Mouse (Mus musculus) left cerebral cortex, postnatal 14 days (tissue): ENCODE measurements around the gene 1700067K01Rik. TPM values are rescaled to one million over a fixed set of nuclear protein-coding genes. Genes with fewer than 3 reads are reported as not detected.
"Not testable (repeated sequence)": the region's sequence is repeated elsewhere in the genome, so short reads cannot be mapped to it uniquely, and the experiment has no call there.

Experiments used
- DNase-seq, 2 experiments: peaks; one replicate each; pipeline ENCODE4 v3.0.0; 2021 to 2022; ENCODE audit warnings: low spot score in 2 of 2, mixed read lengths in 1 of 2
- intact Hi-C: fragments of 180-260 bp; cut with DNase I; formaldehyde crosslinking; loops from one replicate; pipeline ENCODE4 v1.15.1; 2025
- total RNA-seq, 2 experiments: library from RNA; stranded (reverse); gene quantifications; 2 replicates each; pipeline ENCODE4 v1.2.3; 2021

The 1700067K01Rik gene
- total RNA-seq, 2 experiments from 2014 or later: 0.40 to 0.57 TPM

DNA sequence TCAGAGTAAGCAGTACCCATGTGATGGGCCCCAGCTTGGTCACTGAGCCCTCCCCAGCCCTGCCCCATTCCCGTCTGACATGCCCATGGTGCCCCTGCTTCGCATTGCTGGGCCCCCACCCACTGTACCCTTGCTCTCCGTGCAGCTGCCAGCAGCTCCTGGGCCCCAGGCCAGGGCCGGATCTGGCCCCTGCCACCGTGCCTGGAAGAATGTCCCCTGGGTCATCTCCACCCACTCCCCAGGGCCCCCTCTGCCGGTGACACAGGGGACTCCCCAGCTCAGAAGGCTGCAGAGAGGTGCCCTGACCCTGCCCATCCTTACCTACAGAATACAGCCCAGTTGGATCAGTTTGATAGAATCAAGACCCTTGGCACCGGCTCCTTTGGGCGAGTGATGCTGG lies 20.5 kb upstream of the 1700067K01Rik start:
- intact Hi-C loops: loop anchor here (1.0 kb wide), 1 partner anchor 28 kb away; no protein-coding TSS in a partner anchor

GRCm38 (mm10) chr8:83981533-83981932 lies 19.8 kb upstream of the 1700067K01Rik start:
- intact Hi-C loops: no loop called here
- no peak for DNase-seq

More for the DNA sequence above, 20.5 kb upstream of the 1700067K01Rik start:
- DNase-seq: no peak

DNA sequence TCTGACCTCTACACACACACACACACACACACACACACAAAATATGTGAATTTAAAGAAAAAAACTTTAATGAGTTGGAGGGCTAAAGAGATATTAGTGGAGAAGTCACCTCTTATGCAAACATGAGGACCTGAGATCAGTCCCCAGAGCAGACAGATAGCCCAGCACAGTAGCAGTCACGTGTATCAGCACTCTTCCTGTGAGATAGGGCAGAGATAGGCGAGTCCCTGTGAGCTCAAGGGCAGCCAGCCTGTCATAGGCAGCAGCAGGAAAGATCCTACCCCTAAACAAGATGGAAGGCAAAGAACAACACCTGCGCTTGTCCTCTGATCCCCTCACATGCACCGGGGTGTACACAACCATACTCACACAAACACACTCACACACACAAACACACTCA lies 18.9 kb upstream of the 1700067K01Rik start:
- no peak for DNase-seq
- intact Hi-C loops: no loop called here

DNA sequence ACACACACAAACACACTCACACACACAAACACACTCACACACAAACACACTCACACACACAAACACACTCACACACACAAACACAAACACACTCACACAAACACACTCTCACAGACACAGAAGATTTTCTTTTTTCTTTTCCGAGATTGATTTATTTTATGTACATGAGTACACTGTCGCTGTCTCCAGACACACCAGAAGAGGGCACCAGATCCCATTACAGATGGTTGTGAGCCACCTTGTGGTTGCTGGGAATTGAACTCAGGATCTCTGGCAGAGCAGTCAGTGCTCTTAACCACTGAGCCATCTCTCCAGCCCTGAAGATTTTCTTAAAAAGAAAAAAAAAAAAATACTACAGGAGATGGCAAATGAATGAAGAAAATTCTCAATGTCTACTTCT lies 18.1 kb upstream of the 1700067K01Rik start:
- DNase-seq, intact Hi-C loops: not testable (repeated sequence)

GRCm38 (mm10) chr8:83989243-83989642 lies 12.1 kb upstream of the 1700067K01Rik start:
- DNase-seq: no peak
- intact Hi-C loops: no loop called here

- DNase-seq: no peak
- intact Hi-C loops: no loop called here
Measured at GRCm38 (mm10) chr8:83990170-83990569, 11.1 kb upstream of the 1700067K01Rik start.

GRCm38 (mm10) chr8:83992488-83992887 lies 8.8 kb upstream of the 1700067K01Rik start:
- intact Hi-C loops: no loop called here
- no peak for DNase-seq

- DNase-seq: no peak
- intact Hi-C loops: no loop called here
Measured at GRCm38 (mm10) chr8:83994030-83994429, 7.3 kb upstream of the 1700067K01Rik start.

GRCm38 (mm10) chr8:83995973-83996372 lies 5.3 kb upstream of the 1700067K01Rik start:
- no peak for DNase-seq
- intact Hi-C loops: no loop called here

- intact Hi-C loops: no loop called here
- DNase-seq: peak; percentile 73 to 76
Measured at GRCm38 (mm10) chr8:83996567-83997505, 4.5 kb upstream of the 1700067K01Rik start.

DNA sequence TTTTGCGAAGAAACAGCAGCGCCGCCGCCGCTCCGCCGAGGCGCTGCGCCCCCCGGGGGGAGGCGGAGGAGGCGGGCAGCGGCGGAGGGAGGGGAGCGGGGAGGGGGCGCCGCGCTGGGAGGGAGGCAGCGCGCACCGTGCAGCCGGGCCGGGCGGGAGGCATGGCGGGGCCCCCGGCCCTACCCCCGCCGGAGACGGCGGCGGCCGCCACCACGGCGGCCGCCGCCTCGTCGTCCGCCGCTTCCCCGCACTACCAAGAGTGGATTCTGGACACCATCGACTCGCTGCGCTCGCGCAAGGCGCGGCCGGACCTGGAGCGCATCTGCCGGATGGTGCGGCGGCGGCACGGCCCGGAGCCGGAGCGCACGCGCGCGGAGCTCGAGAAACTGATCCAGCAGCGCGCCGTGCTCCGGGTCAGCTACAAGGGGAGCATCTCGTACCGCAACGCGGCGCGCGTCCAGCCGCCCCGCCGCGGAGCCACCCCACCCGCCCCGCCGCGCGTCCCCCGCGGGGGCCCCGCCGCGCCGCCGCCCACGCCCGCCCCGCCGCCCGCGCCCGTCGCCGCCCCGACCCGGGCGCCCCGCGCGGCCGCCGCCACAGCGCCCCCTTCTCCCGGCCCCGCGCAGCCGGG lies 3.7 kb upstream of the 1700067K01Rik start, which contains the start of gene Samd1:
Samd1 (plus strand) TSS at position 162 of the 631 bp plus-strand sequence.
- intact Hi-C loops: no loop called here
- DNase-seq: peak in 1 of 2 experiments; percentile 70

DNA sequence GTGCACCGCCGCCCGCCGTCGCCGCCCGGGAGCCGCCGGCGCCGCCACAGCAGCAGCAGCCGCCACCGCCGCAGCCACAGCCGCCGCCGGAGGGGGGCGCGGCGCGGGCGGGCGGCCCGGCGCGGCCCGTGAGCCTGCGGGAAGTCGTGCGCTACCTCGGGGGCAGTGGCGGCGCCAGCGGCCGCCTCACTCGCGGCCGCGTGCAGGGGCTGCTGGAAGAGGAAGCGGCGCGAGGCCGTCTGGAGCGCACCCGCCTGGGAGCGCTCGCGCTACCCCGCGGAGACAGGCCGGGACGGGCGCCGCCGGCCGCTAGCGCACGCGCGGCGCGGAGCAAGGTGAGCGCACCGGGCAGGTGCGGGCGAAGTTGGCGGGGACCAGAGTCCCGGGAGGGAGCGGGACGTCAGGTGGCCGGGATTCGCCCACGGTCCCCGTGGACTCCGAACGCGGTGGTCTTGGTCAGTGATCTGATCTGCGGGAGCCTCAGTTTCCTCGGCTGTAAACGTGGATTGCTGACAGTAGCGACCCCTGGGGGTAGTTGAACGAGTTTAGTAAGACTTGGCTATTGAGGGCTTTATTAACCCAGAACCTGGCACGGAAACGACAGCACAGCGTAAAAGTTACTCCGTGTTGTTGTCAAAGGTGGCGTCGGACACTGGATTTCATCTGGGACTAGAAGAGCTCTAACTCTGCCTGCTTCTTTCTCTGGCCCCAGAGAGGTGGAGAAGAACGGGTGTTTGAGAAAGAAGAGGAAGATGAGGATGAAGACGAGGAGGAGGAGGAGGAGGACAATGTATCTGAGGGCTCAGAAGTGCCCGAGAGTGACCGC lies 2.9 kb upstream of the 1700067K01Rik start:
- peak in 1 of 2 experiments; percentile 56 for DNase-seq
- intact Hi-C loops: no loop called here

DNA sequence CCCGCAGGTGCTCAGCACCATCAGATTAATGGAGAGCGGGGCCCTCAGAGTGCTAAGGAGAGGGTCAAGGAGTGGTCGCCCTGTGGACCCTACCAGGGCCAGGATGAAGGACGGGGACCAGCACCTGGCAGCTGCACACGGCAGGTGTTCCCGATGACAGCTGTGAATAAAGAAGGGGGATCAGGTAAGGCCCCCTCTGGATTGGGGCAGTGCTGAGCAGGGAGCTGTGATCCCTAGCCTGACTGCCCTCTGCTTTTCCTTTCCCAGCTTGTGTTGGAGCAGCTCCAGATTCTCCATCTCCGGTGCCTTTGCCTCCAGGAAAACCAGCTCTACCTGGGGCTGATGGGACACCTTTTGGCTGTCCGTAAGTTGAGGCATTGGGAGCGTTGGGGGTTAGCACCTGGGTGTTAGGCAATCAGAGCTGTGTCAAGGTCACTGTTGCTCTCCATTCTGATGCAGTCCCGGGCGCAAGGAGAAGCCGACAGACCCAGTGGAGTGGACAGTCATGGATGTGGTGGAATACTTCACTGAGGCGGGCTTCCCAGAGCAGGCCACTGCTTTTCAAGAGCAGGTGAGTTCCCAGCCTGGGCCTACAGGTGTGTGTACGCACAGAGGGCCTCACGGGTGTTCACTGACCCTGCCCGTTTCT lies 2.1 kb upstream of the 1700067K01Rik start:
- intact Hi-C loops: no loop called here
- DNase-seq: no peak

DNA sequence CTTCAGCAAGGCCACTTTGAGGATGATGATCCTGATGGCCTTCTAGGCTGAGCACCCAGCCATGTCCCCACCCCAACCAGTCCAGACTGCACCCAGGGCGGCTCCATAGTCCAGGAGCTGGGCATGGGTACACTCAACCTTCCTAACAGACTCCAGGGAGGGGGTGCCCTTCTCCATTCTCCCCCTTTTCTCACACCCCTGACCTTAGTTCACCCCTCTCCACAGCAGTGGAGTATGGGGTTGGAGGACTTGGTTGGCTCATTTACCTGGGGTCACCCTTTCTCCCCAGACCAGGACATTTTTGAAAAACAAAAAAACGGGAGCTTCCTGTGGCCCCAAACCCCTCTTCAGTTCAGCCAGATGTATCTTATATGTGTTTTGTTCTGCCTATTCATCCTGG lies 1.5 kb upstream of the 1700067K01Rik start:
- DNase-seq: no peak
- intact Hi-C loops: no loop called here

GRCm38 (mm10) chr8:84002957-84003611 lies 1.8 kb downstream of the 1700067K01Rik start:
- intact Hi-C loops: no loop called here
- no peak for DNase-seq

- intact Hi-C loops: no loop called here
- DNase-seq: no peak
Measured at GRCm38 (mm10) chr8:84003612-84004246, 2.4 kb downstream of the 1700067K01Rik start.

- peak; percentile 91 to 92 for DNase-seq
- intact Hi-C loops: no loop called here
Measured at GRCm38 (mm10) chr8:84004533-84005201, 3.4 kb downstream of the 1700067K01Rik start.

- intact Hi-C loops, DNase-seq: not testable (repeated sequence)
Measured at GRCm38 (mm10) chr8:84005502-84005901, 4.2 kb downstream of the 1700067K01Rik start.
